32 mouse cellular contexts compared by ENCODE assay signal in genomic region chr9:95289008-95289407, GRCm38 (mm10).
DNase-seq lines count a peak whose midpoint lies in the region; ATAC-seq lines count a peak whose summit lies in the region.
"Had no signal": no experiment of that assay in that cellular context is flagged by ENCODE, and none has a peak within 500 bp of the region (broad histone marks: within the 10 kb centered on the region; RNA-seq: fewer than 3 reads in every experiment).

No protein-coding gene starts in this region.

- H3K4me3 ChIP-seq in hindbrain, embryonic 11.5 days (ENCODE audit: low read depth, low read length) = no peak overlapping the region
- H3K4me3 ChIP-seq: embryonic facial prominence, embryonic 10.5 days; embryonic facial prominence, embryonic 13.5 days; erythroblast, embryonic 14.5 days; forebrain, embryonic 12.5 days; forebrain, embryonic 15.5 days; heart, adult 2 months; heart, embryonic 10.5 days; heart, embryonic 13.5 days; hindbrain, embryonic 12.5 days; hindbrain, embryonic 15.5 days had no signal

- H3K9ac ChIP-seq in hindbrain, embryonic 11.5 days (ENCODE audit: low read depth, low read length) = no peak overlapping the region
- H3K9ac ChIP-seq: embryonic facial prominence, embryonic 13.5 days; forebrain, embryonic 12.5 days; forebrain, embryonic 15.5 days; heart, embryonic 13.5 days; hindbrain, embryonic 12.5 days; hindbrain, embryonic 15.5 days had no signal

- no peaks in the 10 kb centered on the region for H3K9me3 ChIP-seq in hindbrain, embryonic 11.5 days (ENCODE audit: control insufficient read depth, low read length)
- H3K9me3 ChIP-seq: embryonic facial prominence, embryonic 10.5 days; embryonic facial prominence, embryonic 13.5 days; forebrain, embryonic 12.5 days; forebrain, embryonic 15.5 days; heart, embryonic 10.5 days; heart, embryonic 13.5 days; hindbrain, embryonic 12.5 days; hindbrain, embryonic 15.5 days had no signal

- no peak overlapping the region for H3K27ac ChIP-seq in hindbrain, embryonic 11.5 days (ENCODE audit: low read depth, low read length)
- H3K27ac ChIP-seq: embryonic facial prominence, embryonic 10.5 days; embryonic facial prominence, embryonic 13.5 days; forebrain, embryonic 12.5 days; forebrain, embryonic 15.5 days; heart, adult 2 months; heart, embryonic 10.5 days; heart, embryonic 13.5 days; hindbrain, embryonic 12.5 days; hindbrain, embryonic 15.5 days had no signal

- peak; percentile 48 for DNase-seq in 416B (ENCODE audit: low read depth)
- peak; percentile 65 for DNase-seq in CD4-positive, CD25-positive, alpha-beta regulatory T cell, adult 2 months (ENCODE audit: low read depth, low spot score)
- peak; percentile 71 for DNase-seq in induced T-regulatory cell, adult 2 months (ENCODE audit: low read depth)
- DNase-seq in yolk sac, embryonic 10.5 days (ENCODE audit: low spot score) = no peak
- DNase-seq in spleen, postnatal 4 days (ENCODE audit: low spot score in 2 of 2) = no peak
- DNase-seq in hindbrain, embryonic 11.5 days (ENCODE audit: low spot score) = no peak
- DNase-seq: adrenal gland, adult 2 months; adrenal gland, postnatal 14 days; B cell, adult 2 months; cerebellum, adult 11 months; cerebellum, adult 2 months; cerebellum, postnatal 10 days; cerebellum, postnatal 36 days; embryo, embryonic 11 days; gastrocnemius, postnatal 10 days; gastrocnemius, postnatal 36 days; heart, adult 2 months; heart, postnatal 14 days; heart, postnatal 4 days; kidney, adult 11 months had no signal

- H3K27me3 ChIP-seq in hindbrain, embryonic 11.5 days (ENCODE audit: control insufficient read depth, insufficient read depth, low read length) = no peaks in the 10 kb centered on the region
- H3K27me3 ChIP-seq: CH12.LX; embryonic facial prominence, embryonic 13.5 days; forebrain, embryonic 12.5 days; forebrain, embryonic 15.5 days; heart, embryonic 13.5 days; hindbrain, embryonic 12.5 days; hindbrain, embryonic 15.5 days had no signal

- no peak for ATAC-seq in hindbrain, embryonic 11.5 days (ENCODE audit: low FRiP score)
- ATAC-seq: forebrain, embryonic 15.5 days; Patski had no signal

- H3K36me3 ChIP-seq in hindbrain, embryonic 11.5 days (ENCODE audit: control insufficient read depth, insufficient read depth, low read length) = no peaks in the 10 kb centered on the region
- H3K36me3 ChIP-seq: embryonic facial prominence, embryonic 10.5 days; embryonic facial prominence, embryonic 13.5 days; forebrain, embryonic 12.5 days; forebrain, embryonic 15.5 days; G1E; heart, embryonic 10.5 days; heart, embryonic 13.5 days; hindbrain, embryonic 12.5 days; hindbrain, embryonic 15.5 days had no signal

- no peaks in the 10 kb centered on the region for H3K4me1 ChIP-seq in hindbrain, embryonic 11.5 days (replicated peaks; ENCODE audit: control insufficient read depth, insufficient read depth, low read length)
- H3K4me1 ChIP-seq: embryonic facial prominence, embryonic 10.5 days; embryonic facial prominence, embryonic 13.5 days; forebrain, embryonic 12.5 days; forebrain, embryonic 15.5 days; heart, embryonic 10.5 days; heart, embryonic 13.5 days; hindbrain, embryonic 12.5 days; hindbrain, embryonic 15.5 days had no signal

- no peak overlapping the region for H3K4me2 ChIP-seq in hindbrain, embryonic 11.5 days (replicated peaks; ENCODE audit: low read depth, low read length)
- H3K4me2 ChIP-seq: embryonic facial prominence, embryonic 13.5 days; forebrain, embryonic 12.5 days; forebrain, embryonic 15.5 days; heart, embryonic 13.5 days; hindbrain, embryonic 12.5 days; hindbrain, embryonic 15.5 days had no signal

Comparison
In these comparisons a context has a peak if more than half of its experiments do, and no peak if none do; other contexts are left out.
1. DNase-seq: peak in 416B (single experiment), CD4-positive, CD25-positive, alpha-beta regulatory T cell, adult 2 months (single experiment) and induced T-regulatory cell, adult 2 months (single experiment); none in yolk sac, embryonic 10.5 days (single experiment), spleen, postnatal 4 days (0 of 2) and hindbrain, embryonic 11.5 days (single experiment).